Mouse (Mus musculus): ENCODE results near the gene Il12rb2.

Il12rb2 gene

DNA sequence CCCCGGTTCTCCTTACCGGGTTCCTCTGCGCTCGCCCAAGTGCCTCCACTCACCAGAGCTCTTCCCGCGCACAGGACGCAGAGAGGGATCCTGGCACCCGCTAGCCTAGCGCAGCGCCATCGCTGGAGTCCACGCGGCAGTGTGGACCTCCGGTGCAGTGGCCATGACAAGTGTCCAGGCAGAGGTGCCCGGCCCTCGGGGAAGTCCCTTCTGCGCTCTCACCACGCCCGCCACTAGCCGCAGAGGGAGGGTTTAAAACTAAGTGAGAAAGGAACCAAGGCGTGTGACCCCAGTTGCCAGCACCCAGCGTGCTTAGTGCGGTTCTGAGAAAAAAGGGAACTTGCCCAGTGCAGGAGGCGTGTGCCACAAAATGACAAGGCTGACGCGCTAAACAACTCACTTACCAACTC, at the start of gene Il12rb2:
Gene Il12rb2 (minus strand): TSS at position 207 of the 410 bp plus-strand sequence.
- no peak for DNase-seq

DNA sequence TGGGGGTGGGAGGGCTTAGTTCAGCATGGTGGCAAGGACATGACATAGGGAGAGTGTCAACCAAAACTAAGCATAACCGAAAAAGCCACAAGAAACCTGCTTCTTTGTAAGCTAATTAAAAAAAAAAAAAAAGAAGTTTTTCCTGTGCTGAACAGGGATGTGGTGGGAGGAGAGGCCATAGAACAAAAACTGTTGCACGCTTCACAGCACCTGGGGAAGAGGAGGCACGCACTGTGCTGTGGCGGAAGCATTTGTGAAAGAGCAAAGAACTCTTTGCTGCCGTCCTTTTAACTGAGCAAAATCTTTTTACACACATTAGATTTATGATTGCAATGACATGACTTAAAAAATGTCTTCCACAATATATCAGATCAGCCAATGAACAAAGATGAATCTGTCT, 45.8 kb upstream of the Il12rb2 start:
- no peak for DNase-seq

- DNase-seq: no peak
Observed at GRCm38 (mm10) chr6:67416557-67416956, 40.6 kb upstream of the Il12rb2 start.

GRCm38 (mm10) chr6:67415276-67415675, 39.3 kb upstream of the Il12rb2 start:
- DNase-seq: no peak

DNA sequence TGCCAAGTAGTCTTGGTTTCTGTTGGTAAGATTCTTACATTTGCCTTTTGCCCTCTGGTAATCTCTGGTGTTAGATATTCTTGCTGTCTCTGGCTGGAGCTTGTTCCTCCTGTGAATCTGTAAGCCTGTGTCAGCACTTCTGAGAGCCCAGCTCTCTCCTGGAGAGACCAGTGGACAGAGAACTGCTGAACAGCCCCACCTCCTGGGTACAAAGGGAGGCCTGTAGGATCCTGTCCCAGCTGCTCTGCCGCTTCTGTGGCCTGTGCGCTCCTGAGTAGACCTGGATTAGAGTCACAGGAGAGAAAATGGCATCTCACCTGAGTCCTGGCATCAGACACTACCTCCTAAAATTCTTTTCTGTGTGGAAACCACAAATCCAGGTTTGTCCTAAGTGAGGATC, 37.4 kb upstream of the Il12rb2 start:
- no peak for DNase-seq

- no peak for DNase-seq
Observed at GRCm38 (mm10) chr6:67405281-67405682, 29.3 kb upstream of the Il12rb2 start.

GRCm38 (mm10) chr6:67399551-67399950, 23.6 kb upstream of the Il12rb2 start:
- no peak for DNase-seq

DNA sequence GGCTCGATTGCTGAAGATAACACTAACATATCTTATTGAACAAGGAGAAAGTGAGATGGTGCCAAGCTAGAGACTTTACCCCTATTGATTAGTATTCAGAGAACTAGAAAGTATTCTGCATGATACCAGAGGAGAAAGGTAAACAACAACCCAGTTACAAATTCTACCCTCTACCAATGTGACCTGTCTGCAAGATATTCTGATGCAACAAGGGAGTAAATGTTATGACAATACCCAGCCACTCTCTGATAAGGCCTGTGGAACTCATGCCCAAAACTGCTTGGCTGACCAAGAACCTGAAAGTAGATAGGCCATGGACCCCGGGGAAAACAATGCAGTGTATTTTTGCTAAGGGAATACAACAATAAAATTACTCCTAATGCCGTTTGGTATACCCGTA, 10.2 kb downstream of the Il12rb2 start:
- no peak for DNase-seq

DNA sequence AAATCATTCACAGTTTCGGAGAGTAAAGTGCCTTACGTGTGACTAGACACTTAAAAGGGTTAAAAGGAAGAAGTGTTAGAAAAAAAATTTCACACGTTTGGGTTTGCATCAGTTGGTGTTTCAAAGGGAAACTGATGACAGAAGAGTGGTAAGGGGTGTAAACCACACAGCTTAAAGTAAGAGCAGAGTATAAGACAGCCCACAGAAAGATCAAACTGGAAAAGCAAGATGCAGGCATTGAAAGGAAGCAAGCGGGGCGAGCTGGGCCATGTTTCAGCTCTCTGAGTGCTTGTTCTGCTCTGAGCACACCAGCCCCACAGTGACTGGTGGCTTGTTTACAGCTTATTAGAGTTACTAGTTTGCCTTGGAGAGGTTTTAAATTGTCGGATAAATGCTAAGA, 27.9 kb downstream of the Il12rb2 start:
- DNase-seq: no peak

- no peak for DNase-seq
Observed at GRCm38 (mm10) chr6:67339494-67339893, 36.5 kb downstream of the Il12rb2 start.

DNA sequence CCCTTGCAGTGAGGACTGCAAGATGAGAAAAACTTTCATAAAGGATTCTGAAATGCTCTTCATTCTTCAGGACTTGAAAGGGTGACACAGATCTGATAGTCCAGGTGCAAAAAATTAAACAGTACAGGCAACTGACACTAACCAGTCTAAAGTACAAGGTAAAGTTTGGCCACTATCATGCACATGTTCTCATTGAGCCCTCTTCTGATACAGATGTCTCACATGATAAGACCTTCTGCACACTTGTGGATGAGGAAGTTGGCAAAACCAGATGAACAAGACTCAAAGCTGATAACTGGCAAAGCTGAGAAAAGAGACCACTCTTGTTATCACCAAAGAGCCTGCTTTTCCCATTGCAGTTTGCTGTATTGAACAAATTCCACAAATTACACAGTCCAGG, 38.0 kb downstream of the Il12rb2 start:
- no peak for DNase-seq

GRCm38 (mm10) chr6:67323788-67324187, 52.2 kb downstream of the Il12rb2 start:
- DNase-seq: no peak

DNA sequence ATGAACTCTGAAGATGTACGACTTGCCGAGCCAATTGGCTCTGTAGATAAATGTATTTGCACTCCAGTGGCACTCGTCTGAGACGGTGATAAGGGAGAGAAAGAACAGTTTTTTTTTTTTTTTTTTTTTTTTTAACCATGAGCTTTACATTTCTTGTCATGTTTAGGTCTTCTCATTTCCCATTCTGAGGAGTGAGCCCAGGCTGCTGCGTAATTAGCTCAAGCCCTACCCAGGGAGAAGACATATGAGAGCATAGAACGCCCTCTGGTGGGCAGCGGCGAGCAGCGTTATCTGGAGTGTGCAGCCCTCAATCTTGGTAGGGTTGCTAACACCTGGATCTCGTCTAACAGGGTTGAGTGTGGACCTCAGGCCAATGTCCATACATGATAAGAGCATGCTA, 57.5 kb downstream of the Il12rb2 start:
- peak; percentile 53 to 54 for DNase-seq

GRCm38 (mm10) chr6:67317827-67318338, 58.1 kb downstream of the Il12rb2 start:
- DNase-seq: no peak

DNA sequence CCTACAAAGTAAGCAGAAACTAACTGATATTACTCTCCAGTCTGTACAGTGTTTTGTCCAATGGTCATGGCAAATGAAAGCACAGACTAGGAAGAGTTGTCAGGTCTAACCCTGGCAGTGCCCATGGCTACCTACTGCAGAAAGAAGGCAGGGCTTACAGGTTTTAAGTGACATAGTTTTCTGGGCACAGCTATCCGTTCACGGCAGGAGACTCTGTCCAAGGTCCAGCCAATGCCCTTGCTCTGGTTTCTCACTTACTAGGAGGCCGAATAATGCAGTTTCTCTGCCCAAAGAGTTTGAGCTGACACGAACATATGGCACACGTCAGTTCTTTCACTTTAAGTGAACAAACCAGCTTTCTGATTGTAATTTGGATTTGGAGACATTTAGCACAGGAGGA, 58.9 kb downstream of the Il12rb2 start:
- DNase-seq: peak; percentile 15 to 16

DNA sequence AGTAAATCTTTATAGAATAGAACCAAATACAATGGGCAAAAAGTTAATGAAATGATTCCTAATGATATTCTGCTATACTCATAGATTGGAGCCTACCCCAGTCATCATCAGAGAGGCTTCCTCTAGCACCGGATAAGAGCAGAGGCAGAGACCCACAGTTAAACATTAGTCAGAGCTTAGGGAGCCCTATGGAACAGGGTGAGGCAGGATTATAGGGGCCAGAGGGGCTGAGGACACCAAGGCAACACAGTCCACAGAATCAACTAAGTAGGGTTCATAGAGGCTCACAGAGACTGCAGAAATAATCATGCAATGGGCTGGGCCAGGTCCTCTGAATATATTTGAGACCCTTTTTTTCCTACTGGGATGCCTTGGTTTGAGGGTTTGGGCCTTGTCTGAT, 61.3 kb downstream of the Il12rb2 start:
- no peak for DNase-seq

GRCm38 (mm10) chr6:67309752-67310151, 66.2 kb downstream of the Il12rb2 start:
- DNase-seq: no peak

GRCm38 (mm10) chr6:67308994-67309393, 67.0 kb downstream of the Il12rb2 start:
- no peak for DNase-seq

- DNase-seq: no peak
Observed at GRCm38 (mm10) chr6:67303210-67303609, 72.8 kb downstream of the Il12rb2 start.

DNA sequence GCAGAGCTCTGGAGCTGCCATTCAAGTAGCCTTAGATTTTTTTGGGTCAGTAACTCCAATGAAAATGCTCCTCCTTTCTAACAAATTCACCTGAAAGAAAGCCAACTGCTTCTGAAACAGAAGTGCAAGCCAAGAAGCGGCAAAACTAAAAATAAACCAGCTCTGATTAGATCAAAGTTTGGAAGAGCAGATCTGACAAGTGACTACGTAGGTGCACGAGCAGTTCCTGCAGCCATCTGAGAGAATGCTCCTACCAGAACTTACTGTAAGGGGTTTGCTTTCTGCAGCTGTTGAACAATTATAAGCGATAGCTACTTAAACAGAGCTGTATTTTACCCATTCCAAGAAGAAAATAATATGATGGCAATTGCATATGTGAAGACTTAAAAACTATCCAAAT, 73.5 kb downstream of the Il12rb2 start:
- no peak for DNase-seq

GRCm38 (mm10) chr6:67301230-67301629, 74.8 kb downstream of the Il12rb2 start:
- DNase-seq: no peak

- no peak for DNase-seq
Observed at GRCm38 (mm10) chr6:67300710-67301163, 75.3 kb downstream of the Il12rb2 start.

DNA sequence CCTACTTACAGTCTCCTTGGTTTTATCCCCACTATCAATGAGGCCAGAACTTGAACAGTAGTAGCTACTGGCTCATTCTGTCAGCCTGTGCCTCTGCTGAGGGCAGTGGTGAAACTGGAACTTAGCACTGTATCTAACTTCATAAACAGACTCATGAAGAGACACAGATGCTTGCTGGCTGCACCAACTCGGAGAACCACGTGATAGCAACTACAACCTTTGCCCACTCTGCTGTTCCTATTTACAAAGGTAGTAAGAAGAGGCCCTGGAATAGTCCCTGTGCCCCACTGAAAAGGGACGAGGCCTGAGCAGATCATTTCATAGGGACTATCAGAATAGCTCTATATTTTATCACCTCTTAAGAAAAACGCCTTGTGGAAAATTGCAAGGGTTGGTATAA, 75.7 kb downstream of the Il12rb2 start:
- no peak for DNase-seq

DNA sequence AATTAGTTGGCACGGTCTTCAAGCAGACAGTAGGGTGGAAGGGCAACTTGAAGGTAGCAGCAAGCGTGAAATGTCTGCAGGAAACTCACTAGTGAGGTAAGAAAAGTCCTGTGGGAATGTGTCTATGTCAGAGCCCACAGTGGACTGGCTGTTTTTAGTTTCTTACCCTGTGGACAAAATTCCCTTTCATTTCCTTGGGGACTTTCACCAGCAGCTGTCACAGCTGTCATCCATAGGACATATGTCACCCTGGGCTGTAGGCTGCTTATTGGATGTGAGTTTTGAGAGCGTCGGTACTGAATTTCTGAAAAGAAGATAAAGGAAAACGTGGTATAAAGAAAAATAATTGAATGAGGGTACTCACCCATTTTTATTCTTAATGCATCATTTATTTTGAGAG, 77.2 kb downstream of the Il12rb2 start:
- DNase-seq: no peak

DNA sequence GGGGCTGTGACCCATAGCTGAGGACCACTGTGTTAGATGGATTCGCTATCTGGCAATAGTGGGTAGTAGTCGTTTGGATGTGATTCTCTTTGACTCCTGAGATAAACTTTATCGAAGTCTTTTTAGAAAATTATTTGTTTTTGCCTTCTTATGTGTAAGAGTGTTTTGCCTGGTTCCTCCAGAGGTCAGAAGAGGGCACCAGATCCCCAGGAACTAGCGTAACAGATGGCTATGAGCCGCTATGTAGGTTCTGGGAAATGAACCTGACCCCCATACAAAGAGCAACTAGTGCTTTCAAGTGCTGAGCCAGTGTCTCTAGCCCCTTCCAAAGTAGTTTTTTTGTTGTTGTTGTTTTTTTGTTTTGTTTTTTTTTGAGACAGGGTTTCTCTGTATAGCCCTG, 79.9 kb downstream of the Il12rb2 start:
- no peak for DNase-seq

Measured in cerebellum, adult 18-20 months (tissue).